Mouse (Mus musculus) inflammation-experienced regulatory T-cells (primary cell): Measurements from ENCODE around the gene Hmcn2. TPM values are rescaled to one million over a fixed set of nuclear protein-coding genes. Genes with fewer than 3 reads are reported as not detected.

Experiments
- polyA plus RNA-seq, 2 experiments: library from polyadenylated mRNA; unstranded; fragments of 100-300 nt; shearing (Covaris generic); gene quantifications; one replicate each; pipeline ENCODE4 v1.2.1; 2017

Gene Hmcn2
- 1 to 10 TPM in 1 of 2 experiments, under 1 TPM in 1; 0.61 to 1.1 TPM for polyA plus RNA-seq

DNA sequence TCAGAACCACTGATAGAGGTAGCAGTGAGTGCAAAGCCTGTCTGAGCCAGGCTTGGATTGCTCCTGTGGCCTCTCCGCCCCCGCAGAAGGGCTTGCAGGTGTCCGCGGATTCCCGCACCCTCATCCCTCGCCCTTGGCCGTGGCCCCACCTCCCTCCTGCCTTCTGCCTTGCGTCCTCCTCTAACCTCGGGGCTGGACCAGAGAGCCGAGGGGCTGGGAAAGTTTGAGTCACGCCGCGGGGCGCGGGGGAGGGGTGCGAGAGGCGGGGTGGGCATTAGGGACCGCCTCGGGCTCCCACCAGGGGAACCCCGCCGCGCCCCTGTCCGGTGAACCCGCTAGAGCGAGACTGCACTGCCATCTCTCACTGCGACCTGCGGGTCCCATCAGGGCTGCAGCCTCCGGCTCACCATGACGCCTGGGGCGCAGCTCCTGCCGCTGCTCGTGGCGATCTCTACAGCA, at the start of gene Hmcn2:
Hmcn2 (plus strand) TSS at position 409 of the 459 bp plus-strand sequence.

DNA sequence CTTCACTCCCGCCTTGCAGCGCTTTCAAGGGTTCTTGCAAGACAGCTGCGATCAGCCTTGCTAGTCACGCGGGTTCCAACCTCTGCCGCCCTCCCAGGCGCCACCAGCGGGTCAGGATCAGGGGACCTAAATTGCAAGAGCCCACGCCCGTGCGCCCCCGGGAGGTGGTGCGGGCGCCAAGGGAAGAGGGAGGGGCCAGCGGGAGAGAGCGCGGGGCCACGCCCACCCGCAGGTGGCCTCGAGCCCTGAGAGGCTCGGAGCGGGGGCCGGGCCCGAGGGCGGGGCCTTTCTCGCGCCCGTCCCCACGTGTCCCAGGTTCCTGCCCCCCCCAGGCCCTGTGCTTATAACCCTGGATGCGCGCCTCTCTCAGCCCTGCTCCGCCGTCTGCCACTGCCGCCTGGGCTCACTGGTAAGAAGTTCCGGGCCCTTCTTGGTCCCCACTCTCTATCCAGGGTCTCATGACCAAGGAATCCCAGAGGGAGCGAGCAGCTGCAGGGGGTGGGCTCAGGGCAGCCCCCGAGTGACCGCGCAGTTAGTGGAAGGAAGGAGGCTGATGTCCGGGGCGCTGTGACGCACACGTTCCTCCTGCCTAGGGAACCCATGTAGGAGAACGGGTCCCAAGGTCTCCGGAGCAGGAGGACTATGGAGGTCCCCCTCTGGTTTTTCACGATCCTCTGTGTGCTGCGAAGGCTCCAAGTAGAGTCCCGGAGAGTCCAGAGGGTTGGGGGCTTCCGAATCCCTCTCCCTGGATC, 155.9 kb downstream of the Hmcn2 start, which contains the start of gene Ass1:
Ass1 (plus strand) TSS at position 277 of the 752 bp plus-strand sequence.

Other genes starting within 250 kb of the Hmcn2 start
- gene Fnbp1, start 172.4 kb upstream of the Hmcn2 start, polyA plus RNA-seq = 100 to 1,000 TPM; 111 to 137 TPM
- gene Gpr107, start 162.1 kb upstream of the Hmcn2 start, polyA plus RNA-seq = 10 to 100 TPM; 49.4 to 53.1 TPM
- gene Ncs1, start 68.6 kb upstream of the Hmcn2 start, polyA plus RNA-seq = 1 to 10 TPM in 1 of 2 experiments, under 1 TPM in 1; 0.46 to 2.4 TPM
- 100 to 1,000 TPM; 103 to 123 TPM for gene Ass1, start 155.8 kb downstream of the Hmcn2 start, polyA plus RNA-seq